Mouse (Mus musculus): Measurements from ENCODE around the gene Etv3.

The Etv3 gene

GRCm38 (mm10) chr3:87556668-87557278, 31.6 kb downstream of the Etv3 start:
- DNase-seq (ENCODE audit: low spot score), result no peak

DNA sequence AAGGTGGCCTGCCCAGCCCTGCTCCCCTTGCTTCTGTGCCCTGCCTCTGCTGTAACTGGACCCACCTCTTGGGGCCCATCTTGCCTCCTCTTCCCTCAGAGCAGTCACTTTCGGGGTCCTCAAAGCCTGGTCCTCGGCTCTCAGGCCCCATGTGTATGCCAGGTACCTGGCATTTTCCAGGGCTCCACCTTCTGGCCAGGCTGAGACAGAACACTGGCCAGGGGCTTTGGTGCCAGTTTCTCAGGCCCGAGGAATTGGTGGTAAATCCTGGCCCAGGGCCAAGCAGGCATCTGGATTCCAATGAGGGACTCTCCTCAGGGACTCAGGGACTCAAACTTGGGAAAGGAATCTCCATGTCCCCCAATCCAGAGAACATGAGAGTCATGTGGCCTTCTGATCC, 34.9 kb downstream of the Etv3 start:
- no peak for DNase-seq (ENCODE audit: low spot score)

GRCm38 (mm10) chr3:87561434-87561833, 36.2 kb downstream of the Etv3 start:
- DNase-seq (ENCODE audit: low spot score), result no peak

DNA sequence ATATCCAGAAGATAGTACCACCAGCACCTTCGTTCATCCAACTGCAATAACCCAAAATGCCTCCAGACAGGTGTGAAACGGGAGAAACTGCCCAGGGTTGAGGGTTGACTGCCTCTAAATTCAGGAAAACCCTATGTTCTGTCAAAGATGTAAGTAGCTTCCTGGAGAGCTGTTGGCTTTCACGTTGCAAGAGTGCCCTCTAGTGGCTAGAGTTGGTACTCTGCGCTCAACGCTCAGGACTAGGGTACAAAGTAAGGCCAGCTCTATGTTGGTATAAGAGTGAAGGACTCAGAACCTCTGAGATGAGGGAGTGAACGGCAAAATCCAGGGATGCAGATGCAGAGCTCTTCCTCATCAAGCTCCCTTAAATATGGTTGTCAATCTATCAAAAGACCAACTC, 37.2 kb downstream of the Etv3 start:
- peak; percentile 81 for DNase-seq (ENCODE audit: low spot score)

DNA sequence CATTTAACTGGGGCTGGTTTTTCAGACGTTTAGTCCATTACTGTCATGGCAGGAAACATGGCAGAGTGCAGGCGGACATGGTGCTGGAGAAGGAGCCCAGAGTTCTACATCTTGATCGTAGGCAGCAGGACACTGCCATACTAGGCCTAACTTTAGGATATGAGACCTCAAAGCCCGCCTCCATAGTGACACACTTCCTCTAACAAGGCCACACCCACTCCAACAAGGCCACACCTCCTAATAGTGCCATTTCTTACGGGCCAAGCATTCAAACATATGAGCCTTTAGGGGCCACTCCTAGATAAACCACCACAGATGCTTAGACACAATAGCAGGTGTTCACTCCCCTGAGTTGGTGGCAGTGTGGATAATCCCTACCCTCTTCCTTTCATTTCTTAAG, 38.3 kb downstream of the Etv3 start:
- no peak for DNase-seq (ENCODE audit: low spot score)

GRCm38 (mm10) chr3:87565623-87566022, 40.4 kb downstream of the Etv3 start:
- no peak for DNase-seq (ENCODE audit: low spot score)

DNA sequence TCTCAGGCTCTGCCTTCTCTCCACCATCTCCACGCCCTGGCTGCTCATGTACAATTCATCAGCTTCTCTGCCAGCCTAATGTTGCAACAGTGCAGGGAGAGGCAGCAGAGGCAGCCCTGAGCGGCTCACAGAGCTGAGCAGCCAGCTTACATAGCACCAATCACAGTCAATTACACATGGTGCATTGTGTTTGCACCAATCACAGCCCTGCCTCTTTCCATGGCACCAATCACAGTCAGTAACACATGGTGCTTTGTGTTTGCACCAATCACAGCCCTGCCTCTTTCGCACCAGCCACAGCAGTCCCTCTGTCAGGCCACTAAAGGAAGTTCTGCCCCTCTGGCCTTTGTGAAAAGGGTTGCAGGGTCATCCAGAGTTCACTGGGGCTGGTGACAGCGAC, 40.9 kb downstream of the Etv3 start:
- DNase-seq (ENCODE audit: low spot score), result peak; percentile 83

DNA sequence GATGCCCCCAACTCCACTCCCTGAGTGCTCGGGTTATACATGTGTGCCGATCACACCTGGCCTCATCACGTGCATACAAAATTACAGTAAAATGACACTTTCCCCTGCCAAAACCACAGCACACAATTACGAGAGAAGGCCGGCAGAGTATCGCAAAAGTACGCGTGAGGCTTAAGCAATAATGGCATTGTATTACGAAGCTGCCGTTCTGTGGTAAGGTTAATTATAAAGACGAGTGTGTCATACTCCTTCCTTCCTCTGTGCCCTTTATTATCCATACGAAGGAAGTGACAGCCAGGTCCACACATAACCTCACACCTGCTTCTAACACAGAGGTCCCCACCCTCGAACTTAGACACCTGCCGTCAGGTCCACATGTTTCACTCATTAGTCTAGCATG, 42.3 kb downstream of the Etv3 start:
- DNase-seq (ENCODE audit: low spot score), result no peak

- no peak for DNase-seq (ENCODE audit: low spot score)
Measured at GRCm38 (mm10) chr3:87568681-87569080, 43.5 kb downstream of the Etv3 start.

DNA sequence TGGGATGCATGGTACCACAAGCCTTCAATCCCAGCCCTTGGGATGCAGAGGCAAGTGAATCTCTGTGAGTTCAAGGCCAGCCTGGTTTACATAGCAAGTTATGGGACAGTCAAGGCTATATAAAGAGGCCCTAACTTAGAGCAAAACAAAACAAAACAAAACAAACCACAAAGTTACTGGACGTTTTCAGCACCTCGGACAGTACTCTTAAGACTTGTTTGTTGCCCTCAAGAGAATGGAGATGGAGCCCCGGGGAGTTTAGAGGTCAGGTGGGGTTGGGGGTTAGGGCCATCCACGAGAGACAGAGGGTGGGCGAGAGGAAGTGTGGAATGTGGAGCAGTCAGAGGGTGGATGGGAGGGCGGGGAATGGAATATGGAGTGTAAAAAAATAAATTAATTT, 50.6 kb downstream of the Etv3 start:
- DNase-seq (ENCODE audit: low spot score), result no peak

DNA sequence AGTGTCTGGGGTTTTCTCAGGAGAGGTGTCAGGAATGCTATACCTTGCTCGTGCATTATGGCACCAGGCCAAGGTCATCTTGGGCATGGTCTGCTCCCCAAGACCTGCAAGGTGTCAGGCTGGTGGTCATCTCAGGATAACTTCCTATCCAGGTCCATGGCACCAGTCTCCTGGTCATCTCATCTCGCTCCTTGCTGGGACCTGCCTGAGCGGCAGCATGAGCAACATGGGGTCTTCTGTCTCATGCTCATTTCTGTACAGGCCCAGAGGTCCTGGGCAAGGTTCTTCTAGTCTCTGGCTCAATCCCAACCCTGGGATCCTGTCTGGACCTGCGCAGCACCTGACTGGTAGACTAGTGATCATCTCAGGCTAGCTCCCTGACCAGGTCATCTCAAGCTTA, 57.1 kb downstream of the Etv3 start:
- DNase-seq (ENCODE audit: low spot score), result no peak
